Mouse (Mus musculus): ENCODE results near the gene Nr1i3.

Gene Nr1i3

GRCm38 (mm10) chr1:171250680-171251593, 37.2 kb downstream of the Nr1i3 start, which contains the start of gene Ndufs2:
Gene Ndufs2, minus strand, starts transcription at chr1:171251388.
- in situ Hi-C loops (cut with MboI; ENCODE audit: low sequenced_read_pairs), result no loop called here

GRCm38 (mm10) chr1:171251594-171252324, 38.0 kb downstream of the Nr1i3 start:
- in situ Hi-C loops (cut with MboI; ENCODE audit: low sequenced_read_pairs), result no loop called here

GRCm38 (mm10) chr1:171252415-171252814, 38.6 kb downstream of the Nr1i3 start:
- in situ Hi-C loops (cut with MboI; ENCODE audit: low sequenced_read_pairs), result no loop called here

GRCm38 (mm10) chr1:171256095-171256818, 42.5 kb downstream of the Nr1i3 start:
- in situ Hi-C loops (cut with MboI; ENCODE audit: low sequenced_read_pairs), result no loop called here

GRCm38 (mm10) chr1:171256937-171257548, 43.3 kb downstream of the Nr1i3 start:
- in situ Hi-C loops (cut with MboI; ENCODE audit: low sequenced_read_pairs), result no loop called here

GRCm38 (mm10) chr1:171257781-171258180, 44.0 kb downstream of the Nr1i3 start:
- in situ Hi-C loops (cut with MboI; ENCODE audit: low sequenced_read_pairs), result no loop called here

GRCm38 (mm10) chr1:171258921-171259320, 45.2 kb downstream of the Nr1i3 start:
- in situ Hi-C loops (cut with MboI; ENCODE audit: low sequenced_read_pairs), result no loop called here

- in situ Hi-C loops (cut with MboI; ENCODE audit: low sequenced_read_pairs), result no loop called here
These were observed 46.5 kb downstream of the Nr1i3 start for GRCm38 (mm10) chr1:171260316-171260715.

- in situ Hi-C loops (cut with MboI; ENCODE audit: low sequenced_read_pairs), result no loop called here
These were observed 48.9 kb downstream of the Nr1i3 start for GRCm38 (mm10) chr1:171262594-171263130.

- in situ Hi-C loops (cut with MboI; ENCODE audit: low sequenced_read_pairs), result no loop called here
These were observed 49.4 kb downstream of the Nr1i3 start for GRCm38 (mm10) chr1:171263185-171263611.

GRCm38 (mm10) chr1:171263666-171264461, 50.1 kb downstream of the Nr1i3 start:
- in situ Hi-C loops (cut with MboI; ENCODE audit: low sequenced_read_pairs), result no loop called here

GRCm38 (mm10) chr1:171265971-171266744, 52.4 kb downstream of the Nr1i3 start:
- in situ Hi-C loops (cut with MboI; ENCODE audit: low sequenced_read_pairs), result no loop called here

GRCm38 (mm10) chr1:171268341-171268740, 54.6 kb downstream of the Nr1i3 start:
- in situ Hi-C loops (cut with MboI; ENCODE audit: low sequenced_read_pairs), result no loop called here

GRCm38 (mm10) chr1:171269848-171270572, 56.2 kb downstream of the Nr1i3 start, which contains the start of gene B4galt3:
Gene B4galt3, plus strand, starts transcription at chr1:171270328.
- in situ Hi-C loops (cut with MboI; ENCODE audit: low sequenced_read_pairs), result no loop called here

Data from CH12F3 (cell line).